ENCODE assay signal across 34 mouse cellular contexts in the genomic region with DNA sequence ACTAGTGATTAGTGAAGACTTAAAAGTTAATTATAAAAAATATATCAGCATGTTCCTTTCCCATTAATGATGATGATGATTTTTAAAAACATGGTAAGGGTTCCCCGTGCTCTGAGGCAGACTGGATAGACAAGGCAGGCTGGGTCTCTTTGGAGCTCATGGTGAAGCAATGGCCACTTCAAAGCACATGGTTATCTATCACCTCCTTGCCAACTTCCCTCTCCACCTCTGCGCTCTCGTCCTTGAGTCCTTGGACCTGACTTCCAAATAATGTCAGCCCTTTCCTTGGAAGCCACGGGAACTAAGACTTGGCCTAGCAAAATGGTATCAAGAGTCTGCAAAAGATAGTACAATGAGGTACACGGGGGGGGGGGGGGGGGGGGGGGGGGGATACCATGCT.
"Had no signal": no experiment of that assay in that cellular context is flagged by ENCODE, and none has a peak within 500 bp of the region (broad histone marks: within the 10 kb centered on the region; RNA-seq: fewer than 3 reads in every experiment).

No protein-coding gene starts in this region.

- H3K4me3 ChIP-seq: heart, embryonic 10.5 days; heart, embryonic 12.5 days; heart, embryonic 13.5 days; heart, embryonic 15.5 days; hindbrain, embryonic 10.5 days; hindbrain, embryonic 12.5 days; hindbrain, embryonic 13.5 days; hindbrain, embryonic 15.5 days; intestine, embryonic 15.5 days; kidney, embryonic 15.5 days; layer of hippocampus, adult 2 months had no signal

- H3K9ac ChIP-seq: heart, embryonic 12.5 days; heart, embryonic 15.5 days; hindbrain, embryonic 12.5 days; hindbrain, embryonic 14.5 days; hindbrain, embryonic 15.5 days; intestine, embryonic 15.5 days had no signal

- H3K27ac ChIP-seq: heart, embryonic 10.5 days; heart, embryonic 13.5 days; heart, embryonic 15.5 days; hindbrain, embryonic 10.5 days; hindbrain, embryonic 12.5 days; hindbrain, embryonic 13.5 days; hindbrain, embryonic 14.5 days; hindbrain, embryonic 15.5 days; hindbrain, postnatal 0 days; intestine, embryonic 15.5 days; kidney, embryonic 15.5 days; kidney, postnatal 0 days had no signal

- H3K9me3 ChIP-seq: heart, embryonic 10.5 days; heart, embryonic 12.5 days; heart, embryonic 13.5 days; heart, embryonic 15.5 days; hindbrain, embryonic 10.5 days; hindbrain, embryonic 12.5 days; hindbrain, embryonic 13.5 days; hindbrain, embryonic 15.5 days; intestine, embryonic 15.5 days; kidney, embryonic 15.5 days had no signal

- ATAC-seq: hindbrain, embryonic 16.5 days; hindbrain, postnatal 0 days; inflammation-experienced regulatory T-cells, adult 6 months; intestine, embryonic 15.5 days; intestine, embryonic 16.5 days; intestine, postnatal 0 days had no signal

- H3K4me2 ChIP-seq: heart, embryonic 11.5 days; heart, embryonic 12.5 days; heart, embryonic 13.5 days; heart, embryonic 15.5 days; hindbrain, embryonic 12.5 days; hindbrain, embryonic 13.5 days; hindbrain, embryonic 14.5 days; hindbrain, embryonic 15.5 days; intestine, embryonic 15.5 days; kidney, embryonic 15.5 days had no signal

- H3K27me3 ChIP-seq: heart, embryonic 12.5 days; heart, embryonic 15.5 days; hindbrain, embryonic 12.5 days; hindbrain, embryonic 13.5 days; hindbrain, embryonic 15.5 days; intestine, embryonic 15.5 days; kidney, embryonic 15.5 days had no signal

- DNase-seq: heart, postnatal 10 days; heart, postnatal 14 days; heart, postnatal 36 days; heart, postnatal 4 days; kidney, adult 11 months; kidney, adult 18-20 months; kidney, adult 8-10 months; kidney, adult 9 months; kidney, postnatal 10 days; kidney, postnatal 14 days; kidney, postnatal 25 days; kidney, postnatal 36 days; kidney, postnatal 4 days; layer of hippocampus, adult 9-11 months; layer of hippocampus, postnatal 36 days had no signal

- H3K36me3 ChIP-seq: heart, embryonic 10.5 days; heart, embryonic 12.5 days; heart, embryonic 13.5 days; heart, embryonic 15.5 days; hindbrain, embryonic 10.5 days; hindbrain, embryonic 12.5 days; hindbrain, embryonic 13.5 days; hindbrain, embryonic 15.5 days; intestine, embryonic 15.5 days; kidney, embryonic 15.5 days had no signal
